Mouse (Mus musculus) kidney, adult 18-20 months (tissue): ENCODE data around the gene Foxd1.

Experiments
- DNase-seq: peaks from one replicate; pipeline ENCODE4 v3.0.0; 2021

Gene Foxd1

GRCm38 (mm10) chr13:98390771-98391634 is 37.0 kb downstream of the Foxd1 start:
- peak; percentile 16 for DNase-seq

- peak; percentile 10 for DNase-seq
These were observed 37.6 kb downstream of the Foxd1 start for GRCm38 (mm10) chr13:98391635-98391990.

- no peak for DNase-seq
These were observed 38.0 kb downstream of the Foxd1 start for GRCm38 (mm10) chr13:98392031-98392430.

- DNase-seq = peak; percentile 5
These were observed 39.5 kb downstream of the Foxd1 start for GRCm38 (mm10) chr13:98393356-98394070.
